Mouse (Mus musculus) cerebellum, adult 2 months (tissue): ENCODE measurements around the gene Calml3. TPM values are rescaled to one million over a fixed set of nuclear protein-coding genes. Genes with fewer than 3 reads are reported as not detected.

ENCODE experiments used
- DNase-seq, 2 experiments: peaks; one replicate each; pipeline ENCODE4 v3.0.0; 2021
- H3K27ac ChIP-seq: fragments of 200-500 bp; 2 replicates; pipeline ENCODE4 v1.5.1; 2012; ENCODE audit warnings: low read length, control low read depth, inconsistent platforms; ENCODE audit not compliant: insufficient read depth
- H3K27me3 ChIP-seq: fragments of 200-500 bp; 2 replicates; pipeline ENCODE4 v1.6.1; 2012; ENCODE audit warnings: inconsistent platforms, mild to moderate bottlenecking, low read length, moderate library complexity; ENCODE audit not compliant: control insufficient read depth, insufficient read depth
- H3K4me1 ChIP-seq: fragments of 200-500 bp; 2 replicates; pipeline ENCODE4 v1.6.1; 2011; ENCODE audit warnings: low read length; ENCODE audit not compliant: control insufficient read depth, insufficient read depth
- H3K4me3 ChIP-seq: fragments of 200-500 bp; replicated peaks from 2 replicates; pipeline ENCODE3; 2011; ENCODE audit warnings: mild to moderate bottlenecking, low read depth, low read length, control low read depth; ENCODE audit not compliant: insufficient read depth
- CTCF ChIP-seq: fragments of 200-500 bp; IDR thresholded peaks from 2 replicates; pipeline ENCODE4 v1.5.1; 2011; ENCODE audit warnings: low read depth, mild to moderate bottlenecking, control low read depth, low read length, moderate library complexity, borderline replicate concordance; ENCODE audit not compliant: insufficient read depth
- POLR2A ChIP-seq: fragments of 200-500 bp; IDR thresholded peaks from 2 replicates; pipeline ENCODE4 v1.6.1; 2011; ENCODE audit warnings: low read length, control low read depth, borderline replicate concordance; ENCODE audit not compliant: insufficient read depth
- WGBS: fragments of 180-500 bp; shearing (Covaris S2); methylation state at CpG from one replicate; pipeline ENCODE4 v1.1.7; 2018; 5-methylcytosine and 5-hydroxymethylcytosine counted together
- polyA plus RNA-seq: library from polyadenylated mRNA; depleted of rRNA; stranded (reverse); fragments of >200 nt; gene quantifications from 2 replicates; pipeline ENCODE4 v1.2.3, GENCODE M21; 2012; rRNA removed

Calml3 gene
- polyA plus RNA-seq, 1 experiment: not detected

GRCm38 (mm10) chr13:3770170-3771024 lies 33.7 kb downstream of the Calml3 start:
- no peak for DNase-seq
- H3K4me1 ChIP-seq: peaks cover 4% of the 10 kb centered on the region
- no peak overlapping the region for H3K4me3 ChIP-seq
- TF ChIP-seq POLR2A (no peak), CTCF (no peak)
- 37% methylated on average over 11 of the region's 11 CpGs for WGBS
- H3K27me3 ChIP-seq: no peaks in the 10 kb centered on the region
- H3K27ac ChIP-seq: no peak overlapping the region

- Histone ChIP-seq H3K27me3 (no peaks in the 10 kb centered on the region), H3K4me1 (no peaks in the 10 kb centered on the region; the same call in 1 of the 2 replicates), H3K4me3 (no peak overlapping the region), H3K27ac (no peak overlapping the region)
- DNase-seq: no peak
- TF ChIP-seq POLR2A: no peak
- no peak for TF ChIP-seq CTCF
- 72% methylated on average over 3 of the region's 3 CpGs for WGBS
Observed at GRCm38 (mm10) chr13:3769531-3769930, 34.6 kb downstream of the Calml3 start.

- no peak for TF ChIP-seq POLR2A
- TF ChIP-seq CTCF: no peak
- DNase-seq: no peak
- no peak overlapping the region for H3K4me3 ChIP-seq
- H3K27me3 ChIP-seq: no peaks in the 10 kb centered on the region
- 79% methylated on average over 3 of the region's 3 CpGs for WGBS
- no peaks in the 10 kb centered on the region for H3K4me1 ChIP-seq
- H3K27ac ChIP-seq: no peak overlapping the region
Observed at GRCm38 (mm10) chr13:3768621-3769020, 35.5 kb downstream of the Calml3 start.

- H3K27ac ChIP-seq: no peak overlapping the region
- H3K4me1 ChIP-seq: no peaks in the 10 kb centered on the region
- DNase-seq: no peak
- no peak overlapping the region for H3K4me3 ChIP-seq
- no peaks in the 10 kb centered on the region for H3K27me3 ChIP-seq
- TF ChIP-seq CTCF: no peak
- no peak for TF ChIP-seq POLR2A
Observed at GRCm38 (mm10) chr13:3767086-3767485, 37.0 kb downstream of the Calml3 start.

GRCm38 (mm10) chr13:3765781-3766180 lies 38.3 kb downstream of the Calml3 start:
- TF ChIP-seq POLR2A (no peak), CTCF (no peak)
- DNase-seq: no peak
- Histone ChIP-seq H3K27ac (no peak overlapping the region), H3K27me3 (no peaks in the 10 kb centered on the region), H3K4me1 (no peaks in the 10 kb centered on the region), H3K4me3 (no peak overlapping the region)
- 74% methylated on average over 4 of the region's 4 CpGs for WGBS

- Histone ChIP-seq H3K4me1 (no peaks in the 10 kb centered on the region), H3K27me3 (no peaks in the 10 kb centered on the region), H3K4me3 (no peak overlapping the region), H3K27ac (no peak overlapping the region)
- TF ChIP-seq POLR2A (no peak), CTCF (no peak)
- 65% methylated on average over 4 of the region's 4 CpGs for WGBS
- DNase-seq: no peak
Observed at GRCm38 (mm10) chr13:3761131-3761530, 43.0 kb downstream of the Calml3 start.

GRCm38 (mm10) chr13:3758347-3758746 lies 45.8 kb downstream of the Calml3 start:
- TF ChIP-seq POLR2A: no peak
- no peak for TF ChIP-seq CTCF

GRCm38 (mm10) chr13:3753291-3753690 lies 50.8 kb downstream of the Calml3 start:
- no peak for TF ChIP-seq POLR2A
- no peak for TF ChIP-seq CTCF
- Histone ChIP-seq H3K4me3 (no peak overlapping the region), H3K27ac (no peak overlapping the region), H3K27me3 (no peaks in the 10 kb centered on the region), H3K4me1 (no peaks in the 10 kb centered on the region; the same call in 1 of the 2 replicates)
- DNase-seq: no peak
- 89% methylated on average over 2 of the region's 2 CpGs for WGBS

More at GRCm38 (mm10) chr13:3758347-3758746, 45.8 kb downstream of the Calml3 start:
- no peak for DNase-seq
- Histone ChIP-seq H3K27me3 (no peaks in the 10 kb centered on the region), H3K4me1 (no peaks in the 10 kb centered on the region), H3K4me3 (no peak overlapping the region), H3K27ac (no peak overlapping the region)
- WGBS: 88% methylated on average over 2 of the region's 2 CpGs

Other genes starting within 250 kb of the Calml3 start
- 12.4 and 14.9 TPM in 2 replicates for gene Fam208b, start 193.2 kb downstream of the Calml3 start, polyA plus RNA-seq
- 52.8 and 53.1 TPM in 2 replicates for gene Asb13, start 170.3 kb downstream of the Calml3 start, polyA plus RNA-seq
- gene Calm4, start 33.4 kb upstream of the Calml3 start, polyA plus RNA-seq: not detected in 2 replicates
- not detected in 2 replicates for gene Calm5, start 49.9 kb upstream of the Calml3 start, polyA plus RNA-seq
- gene Net1, start 113.9 kb upstream of the Calml3 start, polyA plus RNA-seq: 7.8 and 8.6 TPM in 2 replicates
- gene Tubal3, start 114.0 kb upstream of the Calml3 start, polyA plus RNA-seq: not detected in 2 replicates
- not detected in 2 replicates for gene Ucn3, start 141.0 kb upstream of the Calml3 start, polyA plus RNA-seq
- 1.5 and 2.9 TPM in 2 replicates for gene Akr1c14, start 244.7 kb upstream of the Calml3 start, polyA plus RNA-seq